Mouse (Mus musculus): ENCODE results near the gene Camk2d. TPM values are rescaled to one million over a fixed set of nuclear protein-coding genes. Genes with fewer than 3 reads are reported as not detected.

The Camk2d gene
- total and polyA plus RNA-seq, 3 experiments: 0.07 to 0.35 TPM; not detected in 1

DNA sequence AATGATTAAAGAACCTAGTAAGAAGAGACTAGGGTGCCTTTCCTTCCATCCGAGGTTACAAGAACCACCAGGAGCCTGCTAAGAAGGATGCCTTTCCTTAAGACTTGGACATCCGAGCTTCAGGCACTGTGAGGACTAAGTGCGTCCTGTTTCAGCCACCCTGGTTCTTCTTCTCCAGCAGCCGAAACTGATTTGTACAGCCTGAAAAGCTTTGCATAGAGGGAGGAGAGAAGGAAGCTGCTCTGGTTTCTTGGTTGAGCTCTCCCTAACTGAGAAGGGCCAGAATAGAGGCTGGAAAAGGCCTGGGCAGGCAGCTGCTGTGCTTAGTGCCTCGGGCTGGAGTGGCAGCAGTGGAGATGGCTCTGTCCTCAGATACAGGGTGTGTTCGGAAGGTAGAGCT lies 105.0 kb downstream of the Camk2d start:
- H3K36me3 ChIP-seq (ENCODE audit: control insufficient read depth in 1 of 2, insufficient read depth in 2 of 2, low read length in 2 of 2): no peaks in the 10 kb centered on the region

DNA sequence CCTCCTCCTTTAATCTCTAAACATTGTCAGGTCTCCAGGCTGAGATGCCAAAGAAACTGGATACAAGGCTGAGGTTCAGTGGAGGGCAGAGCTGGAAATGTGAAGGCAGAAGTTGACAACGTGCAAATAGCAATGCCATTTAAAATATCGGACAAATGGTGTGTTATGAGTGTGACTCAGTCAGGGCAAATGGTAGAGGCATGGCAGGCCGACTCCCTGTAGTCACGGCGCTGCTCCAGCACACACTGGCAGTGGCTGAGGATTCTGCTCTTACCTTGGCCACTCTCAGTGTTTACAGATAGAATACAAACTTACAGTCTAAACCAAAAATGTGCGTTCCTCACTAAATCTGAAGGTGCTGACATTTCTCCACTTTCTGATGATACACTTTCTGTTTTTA lies 105.5 kb downstream of the Camk2d start:
- Histone ChIP-seq H3K9me3 (replicated peaks; ENCODE audit: insufficient read depth, low read length) (no peaks in the 10 kb centered on the region), H3K4me1 (ENCODE audit: control insufficient read depth in 1 of 2, insufficient read depth in 2 of 2, low read length in 2 of 2) (no peaks in the 10 kb centered on the region), H3K27me3 (ENCODE audit: control insufficient read depth in 1 of 2, insufficient read depth in 2 of 2, low read length in 2 of 2) (no peaks in the 10 kb centered on the region), H3K36me3 (ENCODE audit: control insufficient read depth in 1 of 2, insufficient read depth in 2 of 2, low read length in 2 of 2) (no peaks in the 10 kb centered on the region), H3K27ac (ENCODE audit: control insufficient read depth, low read depth, low read length) (no peak overlapping the region), H3K9ac (ENCODE audit: control insufficient read depth, low read depth, low read length, poor library complexity, severe bottlenecking) (no peak overlapping the region), H3K79me2 (ENCODE audit: control insufficient read depth, insufficient read depth, low read length, poor library complexity) (no peaks in the 10 kb centered on the region), H3K4me3 (ENCODE audit: control insufficient read depth in 1 of 2, insufficient read depth in 1 of 2, low read depth in 2 of 2, low read length in 2 of 2) (no peak overlapping the region)
- TF ChIP-seq ETS1 (IDR thresholded peaks at IDR 0.05; ENCODE audit: low read depth, low read length) (no peak), MAX (IDR thresholded peaks at IDR 0.05; ENCODE audit: low read length) (no peak), POLR2AphosphoS5 (IDR thresholded peaks at IDR 0.05; ENCODE audit: borderline replicate concordance, low read depth, low read length) (no peak)
- no peak for DNase-seq (ENCODE audit: low read depth, low spot score)

More for the DNA sequence above, 105.0 kb downstream of the Camk2d start:
- no peak for DNase-seq (ENCODE audit: low read depth, low spot score)
- no peak overlapping the region for H3K27ac ChIP-seq (ENCODE audit: control insufficient read depth, low read depth, low read length)
- H3K4me3 ChIP-seq (ENCODE audit: control insufficient read depth in 1 of 2, insufficient read depth in 1 of 2, low read depth in 2 of 2, low read length in 2 of 2): no peak overlapping the region
- H3K9ac ChIP-seq (ENCODE audit: control insufficient read depth, low read depth, low read length, poor library complexity, severe bottlenecking): no peak overlapping the region
- H3K9me3 ChIP-seq (replicated peaks; ENCODE audit: insufficient read depth, low read length): no peaks in the 10 kb centered on the region
- H3K27me3 ChIP-seq (ENCODE audit: control insufficient read depth in 1 of 2, insufficient read depth in 2 of 2, low read length in 2 of 2): no peaks in the 10 kb centered on the region
- H3K79me2 ChIP-seq (ENCODE audit: control insufficient read depth, insufficient read depth, low read length, poor library complexity): no peaks in the 10 kb centered on the region
- no peak for TF ChIP-seq CHD1 (IDR thresholded peaks at IDR 0.05; ENCODE audit: low read depth, low read length)
- no peak for TF ChIP-seq JUND (IDR thresholded peaks at IDR 0.05; ENCODE audit: low read depth, low read length)
- no peak for TF ChIP-seq SMC3 (IDR thresholded peaks at IDR 0.05; ENCODE audit: low read depth, low read length)
- TF ChIP-seq GABPA (IDR thresholded peaks at IDR 0.05; ENCODE audit: low read depth, low read length): no peak
- no peak for TF ChIP-seq MYB (IDR thresholded peaks at IDR 0.05; ENCODE audit: low read depth, low read length)
- TF ChIP-seq RAD21 (IDR thresholded peaks at IDR 0.05; ENCODE audit: low read depth, low read length): no peak
- no peak for TF ChIP-seq TAL1 (IDR thresholded peaks at IDR 0.05; ENCODE audit: low read length)
- no peak for TF ChIP-seq BHLHE40 (IDR thresholded peaks at IDR 0.05; ENCODE audit: borderline replicate concordance, low read depth, low read length)
- no peak for TF ChIP-seq KAT2A (conservative IDR thresholded peaks at IDR 0.05; ENCODE audit: low read depth, low read length)
- no peak for TF ChIP-seq ZC3H11A (IDR thresholded peaks at IDR 0.05; ENCODE audit: low read depth, low read length)
- TF ChIP-seq USF1 (IDR thresholded peaks at IDR 0.05; ENCODE audit: low read depth, low read length): no peak
- no peak for TF ChIP-seq ELF1 (IDR thresholded peaks at IDR 0.05; ENCODE audit: low read depth, low read length)
- no peak for TF ChIP-seq GATA1 (IDR thresholded peaks at IDR 0.05; ENCODE audit: low read depth, low read length)
- TF ChIP-seq POLR2AphosphoS5 (IDR thresholded peaks at IDR 0.05; ENCODE audit: borderline replicate concordance, low read depth, low read length): no peak
- TF ChIP-seq ZNF384 (IDR thresholded peaks at IDR 0.05; ENCODE audit: low read depth, low read length): no peak
- TF ChIP-seq EP300 (IDR thresholded peaks at IDR 0.05; ENCODE audit: low read depth in 1 of 2, low read length in 2 of 2): no peak
- no peaks in the 10 kb centered on the region for H3K4me1 ChIP-seq (ENCODE audit: control insufficient read depth in 1 of 2, insufficient read depth in 2 of 2, low read length in 2 of 2)

Measured in MEL (cell line).